Mouse (Mus musculus) cerebellum, adult 18-20 months (tissue): Measurements from ENCODE around the gene Rccd1.

ENCODE experiments used
- DNase-seq, 2 experiments: peaks; one replicate each; pipeline ENCODE4 v3.0.0; 2021

Rccd1 gene

DNA sequence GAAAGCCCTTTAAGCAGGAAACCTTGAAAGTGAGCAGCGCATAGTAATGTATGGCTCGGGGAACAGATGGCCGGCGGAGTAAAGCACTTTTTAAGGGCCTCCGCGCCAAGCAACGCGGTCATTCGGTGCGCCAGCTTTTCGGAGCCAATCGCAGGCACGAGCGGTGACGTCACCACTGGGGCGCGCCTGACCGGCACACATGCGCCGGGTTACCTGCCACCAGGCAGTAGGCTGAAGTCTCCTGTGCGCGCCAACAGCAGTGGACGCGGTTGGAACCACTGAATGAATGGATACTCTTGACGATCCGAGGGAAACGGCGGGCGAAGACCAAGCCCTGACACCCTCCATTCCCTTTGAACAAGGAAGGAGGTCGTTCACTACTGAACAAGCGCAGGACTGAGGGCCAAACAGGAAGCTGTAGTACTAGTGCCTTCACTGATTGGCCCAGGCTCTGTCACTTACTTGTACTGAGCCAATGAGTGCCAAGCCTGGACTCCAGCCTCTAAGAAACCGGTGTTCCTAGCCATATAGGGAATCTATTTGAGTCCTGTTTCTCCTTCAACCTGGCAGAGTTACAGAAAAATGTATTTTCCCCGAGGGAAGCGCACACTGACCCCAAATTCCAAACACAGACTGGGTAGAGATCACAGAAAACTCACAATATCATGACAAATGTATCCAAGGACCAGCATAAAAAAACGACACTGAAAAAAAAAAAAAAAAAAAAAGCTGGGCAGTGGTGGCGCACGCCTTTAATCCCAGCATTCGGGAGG, at the start of gene Rccd1:
Gene Rccd1 (minus strand): TSS at position 412 of the 773 bp plus-strand sequence.
- peak; percentile 96 to 98 for DNase-seq

DNA sequence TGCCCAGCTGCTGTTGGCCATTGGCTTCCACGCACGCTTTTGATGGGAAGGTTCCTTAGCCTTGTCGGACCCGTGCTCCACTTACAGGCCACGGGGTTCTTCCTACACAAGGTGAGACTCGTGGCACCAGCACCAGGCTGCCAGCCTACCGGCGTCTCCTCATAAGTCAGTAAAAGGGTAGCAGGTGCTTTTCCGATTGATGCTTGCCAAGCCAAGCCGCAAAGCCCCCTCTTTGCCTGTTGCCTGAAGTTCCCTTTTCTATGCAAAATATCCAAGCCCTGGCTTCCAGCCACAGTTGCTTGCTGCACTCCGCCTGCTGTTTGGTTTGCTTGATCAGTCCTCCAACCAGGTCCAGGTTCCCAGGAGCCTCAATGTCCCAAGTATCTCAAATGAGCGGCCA, 49.6 kb upstream of the Rccd1 start:
- DNase-seq = no peak

DNA sequence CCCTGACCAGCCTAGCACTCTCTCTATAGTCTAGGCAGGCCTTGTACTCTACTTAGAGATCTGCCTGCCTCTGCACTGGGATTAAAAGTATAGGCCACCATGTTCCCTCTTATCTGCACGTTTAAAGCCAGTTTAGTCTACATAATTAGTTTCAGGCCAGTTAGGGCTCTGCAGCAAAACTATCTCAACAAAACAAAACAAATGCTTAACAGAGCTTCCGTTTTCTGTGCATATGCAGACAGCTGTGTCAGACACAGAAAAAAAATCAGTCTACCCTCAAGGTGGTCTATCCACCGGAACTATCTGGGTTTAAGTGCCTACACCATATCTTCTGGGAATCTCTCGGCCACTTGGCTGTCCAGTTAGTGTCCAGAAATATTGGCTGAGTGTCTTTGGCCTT, 49.1 kb upstream of the Rccd1 start:
- DNase-seq = no peak

DNA sequence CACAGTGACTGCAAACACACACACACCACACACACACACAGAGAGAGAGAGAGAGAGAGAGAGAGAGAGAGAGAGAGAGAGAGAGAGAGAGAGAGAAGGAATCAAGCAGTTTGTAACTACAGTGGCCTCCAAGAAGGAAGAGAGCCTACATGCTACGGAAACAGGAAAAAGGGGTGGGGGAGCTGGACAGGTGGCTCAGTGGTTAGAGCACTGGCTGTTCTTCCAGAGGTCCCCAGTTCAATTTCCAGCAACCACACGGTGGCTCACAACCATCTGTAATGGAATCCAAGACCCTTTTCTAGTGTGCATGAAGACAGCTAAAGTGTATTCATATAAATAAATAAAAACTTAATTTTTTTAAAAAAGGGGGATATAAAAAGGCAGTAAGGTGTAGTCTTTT, 48.4 kb upstream of the Rccd1 start:
- DNase-seq = no peak

DNA sequence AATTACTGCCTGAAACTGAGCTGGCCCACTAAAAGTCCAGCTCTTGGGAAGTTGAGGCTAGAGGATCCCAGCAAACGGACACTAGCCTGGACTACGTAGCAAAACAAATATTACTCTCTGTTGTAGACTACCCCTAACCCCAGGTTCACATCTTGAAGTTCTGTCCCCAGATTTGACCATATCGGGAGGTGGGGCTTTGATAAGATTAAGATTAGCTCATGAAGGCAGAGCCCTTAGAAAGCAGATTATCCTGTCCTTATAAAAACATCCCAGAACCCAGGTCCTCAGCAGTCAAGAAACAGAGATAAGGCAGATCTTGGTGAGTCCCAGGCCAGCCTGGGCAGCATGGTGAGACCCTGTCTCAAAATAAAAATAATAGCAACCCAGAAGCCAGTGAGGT, 47.9 kb upstream of the Rccd1 start:
- no peak for DNase-seq

DNA sequence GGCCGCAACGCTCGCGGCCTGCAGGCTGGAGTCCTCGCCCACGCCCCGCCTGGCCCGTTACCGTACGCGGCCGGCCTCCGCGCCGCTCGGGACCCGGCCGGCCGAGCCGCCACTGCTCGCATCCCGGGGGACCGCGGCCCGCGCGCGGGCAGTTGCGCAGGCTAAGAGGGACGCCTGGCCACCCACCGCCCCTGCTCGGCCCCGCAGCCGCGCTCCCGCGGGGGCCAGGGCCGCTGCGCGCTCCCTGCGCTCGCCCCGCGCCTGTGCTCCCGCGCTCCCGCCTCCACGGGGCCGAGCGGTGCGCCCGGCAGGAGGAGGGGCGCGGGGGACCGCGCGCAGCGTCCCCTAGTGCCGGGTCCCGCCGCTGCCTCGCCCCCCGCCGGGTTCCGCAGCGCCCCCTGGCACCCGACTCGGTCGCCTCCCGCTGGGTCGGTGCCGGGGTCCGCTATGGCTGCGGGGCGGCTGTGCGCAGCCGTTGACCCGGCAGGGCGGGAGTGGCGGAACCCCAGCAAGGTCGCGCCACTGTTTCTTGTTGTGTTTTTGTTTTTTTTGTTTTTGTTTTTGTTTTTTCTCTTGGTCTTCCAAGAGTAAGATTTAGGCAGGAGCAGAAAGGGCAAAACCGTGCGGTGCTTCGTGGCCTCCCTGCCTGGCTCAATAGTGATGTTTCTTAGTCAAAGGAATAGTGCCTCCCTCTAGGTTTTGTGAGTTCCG, 46.9 kb upstream of the Rccd1 start, which contains the start of gene Man2a2:
Gene Man2a2 (minus strand): TSS at position 335 of the 711 bp plus-strand sequence.
- peak; percentile 61 to 86 for DNase-seq

DNA sequence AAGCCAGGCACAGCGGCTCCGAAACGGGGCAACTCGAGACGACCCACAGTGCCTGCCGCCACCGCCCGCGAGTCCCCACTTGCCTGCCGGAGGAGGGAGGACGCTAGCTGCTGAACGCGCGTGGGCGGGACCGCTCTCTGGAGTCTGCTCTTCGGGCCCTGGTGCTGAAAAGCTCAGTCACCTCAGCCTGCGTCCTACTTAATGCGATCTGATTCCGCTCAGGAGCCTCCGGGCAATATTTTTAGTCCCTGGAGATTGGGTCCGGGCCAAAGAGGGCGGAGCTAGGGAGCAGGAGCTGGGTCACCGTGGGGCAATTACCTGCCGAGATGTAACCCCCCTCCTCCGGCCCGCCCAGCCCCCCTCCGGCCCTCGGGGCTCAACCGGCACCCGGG, 46.4 kb upstream of the Rccd1 start:
- DNase-seq = peak; percentile 91 to 92

DNA sequence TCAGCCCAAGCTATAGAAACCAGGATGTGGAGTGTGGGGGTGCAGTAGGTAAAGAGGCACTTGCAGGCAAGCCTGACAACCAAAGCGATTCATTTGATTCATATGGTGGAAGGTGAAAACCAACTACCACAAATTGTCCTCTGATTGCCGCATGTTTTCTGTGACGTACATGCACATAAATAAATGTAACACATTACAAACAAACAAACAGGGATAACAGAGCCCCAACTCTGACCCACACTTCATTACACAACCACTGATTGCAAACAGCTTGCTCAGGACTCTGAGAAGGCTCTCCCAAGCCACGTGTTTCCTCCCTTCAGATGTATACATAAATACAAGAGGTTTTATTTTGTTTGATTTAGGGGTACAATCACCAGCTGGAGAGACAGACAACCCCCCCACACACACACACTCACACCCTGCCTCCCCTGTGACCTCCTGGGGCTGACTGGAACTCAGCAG, 45.7 kb upstream of the Rccd1 start:
- no peak for DNase-seq

DNA sequence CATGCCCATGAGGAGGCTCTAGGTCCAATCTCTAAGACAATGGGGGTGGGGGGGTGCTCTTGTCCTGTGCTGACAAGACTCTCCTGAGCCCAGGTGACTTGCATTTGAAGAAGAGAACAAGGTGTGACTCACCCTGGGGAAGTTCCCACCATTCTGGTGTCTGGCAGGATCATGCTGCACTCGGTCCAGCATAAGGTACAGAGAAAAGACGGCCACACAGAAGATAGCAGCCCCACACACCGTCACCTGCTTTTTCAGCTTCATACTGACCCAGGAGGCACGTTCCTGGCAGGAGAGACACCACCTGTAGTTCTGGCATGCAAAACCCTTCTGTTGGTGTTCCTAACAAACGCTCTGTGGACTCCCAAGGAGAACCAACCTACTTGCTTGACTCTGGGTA, 45.2 kb upstream of the Rccd1 start:
- peak; percentile 60 to 65 for DNase-seq

DNA sequence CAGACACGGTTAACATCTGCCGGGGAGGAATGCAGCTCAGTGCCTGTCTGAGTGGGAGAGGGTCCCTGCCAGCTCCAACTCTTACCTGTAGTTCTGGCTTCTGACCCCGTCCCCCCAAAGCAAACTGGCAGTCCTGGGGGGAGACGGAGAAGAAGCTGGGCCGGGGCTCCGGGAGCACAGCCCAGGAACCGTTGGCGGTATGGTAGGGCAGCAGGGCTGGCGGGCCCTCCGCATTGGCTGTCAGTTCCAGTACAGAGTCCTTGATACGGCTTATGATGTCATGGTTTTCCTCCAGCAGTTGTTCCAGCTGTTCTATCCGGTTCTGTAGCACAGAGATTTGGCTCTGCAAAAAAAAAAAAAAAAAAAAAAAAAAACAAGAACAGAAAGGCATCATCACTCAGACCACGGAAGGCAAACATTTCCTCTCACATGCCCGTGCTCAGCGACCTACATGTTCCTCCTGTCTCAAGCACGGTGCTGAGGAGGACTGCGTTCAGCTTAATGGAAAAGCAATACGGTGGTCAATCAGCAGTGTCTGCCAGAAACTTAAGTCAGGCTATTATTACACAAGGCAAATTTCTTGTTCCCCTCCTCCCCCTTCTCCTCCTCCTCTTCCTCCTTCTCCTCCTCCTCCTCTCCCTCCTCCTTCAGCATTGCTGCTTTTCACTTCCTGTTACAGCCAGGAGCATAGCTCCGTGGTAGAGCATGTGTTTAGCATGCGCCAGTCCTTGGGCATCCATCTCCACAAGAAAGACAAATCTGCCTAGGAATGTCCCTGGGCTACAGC, 44.6 kb upstream of the Rccd1 start:
- no peak for DNase-seq

DNA sequence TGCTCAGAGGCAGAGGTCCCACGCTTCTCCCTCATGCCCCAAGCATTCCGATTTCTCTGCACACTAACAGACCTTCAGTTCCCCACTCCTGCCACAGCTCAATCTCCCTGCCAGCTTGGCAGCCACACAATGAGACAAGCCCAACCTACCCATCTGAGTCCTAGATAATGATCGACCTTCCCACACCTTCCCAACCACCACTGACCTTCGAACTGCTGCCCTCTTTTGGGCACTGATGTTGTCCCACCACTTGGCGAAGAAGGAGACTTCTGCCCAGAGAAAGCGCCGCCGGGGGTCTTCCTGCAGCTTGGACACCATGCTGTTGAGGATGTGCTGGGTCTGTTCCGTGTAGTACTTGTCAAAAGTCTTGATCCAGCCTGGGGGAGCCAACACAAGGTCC, 43.8 kb upstream of the Rccd1 start:
- no peak for DNase-seq

DNA sequence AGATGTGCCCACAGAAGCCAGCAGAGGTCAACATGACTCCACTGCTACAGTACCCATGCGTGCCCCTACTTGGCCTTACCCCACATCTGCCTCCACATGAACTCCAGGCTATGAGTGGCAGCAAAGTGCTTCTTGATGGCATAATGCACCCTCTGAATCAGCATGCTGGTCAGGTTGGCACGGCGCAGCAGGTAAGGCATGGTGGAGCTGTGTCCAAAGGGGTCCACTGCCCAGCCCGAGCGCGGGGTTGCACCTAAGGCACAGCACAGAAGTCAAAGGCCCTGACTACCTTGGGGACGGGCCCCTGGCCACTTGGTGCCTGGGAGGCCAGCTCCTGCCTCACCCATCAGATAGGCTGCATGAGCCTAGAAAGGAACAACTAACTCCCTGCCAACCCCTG, 43.0 kb upstream of the Rccd1 start:
- DNase-seq = no peak

DNA sequence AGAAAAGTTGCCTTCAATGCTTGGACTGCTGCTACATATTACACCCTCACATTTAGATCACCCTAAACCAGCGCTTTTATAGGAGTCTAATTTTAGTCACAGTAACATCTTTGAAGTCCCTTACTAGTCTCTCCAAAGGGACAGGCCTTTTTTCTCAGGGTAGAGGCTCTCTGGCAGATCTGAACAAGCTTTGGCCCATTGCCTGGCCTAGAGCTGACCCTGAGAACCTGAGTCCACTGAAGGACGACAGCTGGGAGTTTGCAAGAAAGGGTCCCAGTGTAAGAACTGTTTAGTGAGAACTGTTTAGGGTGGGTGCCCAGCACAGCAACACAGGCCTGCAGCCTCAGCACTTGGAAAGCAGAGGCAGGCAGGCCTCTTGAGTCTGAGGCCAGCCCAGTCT, 41.5 kb upstream of the Rccd1 start:
- no peak for DNase-seq

DNA sequence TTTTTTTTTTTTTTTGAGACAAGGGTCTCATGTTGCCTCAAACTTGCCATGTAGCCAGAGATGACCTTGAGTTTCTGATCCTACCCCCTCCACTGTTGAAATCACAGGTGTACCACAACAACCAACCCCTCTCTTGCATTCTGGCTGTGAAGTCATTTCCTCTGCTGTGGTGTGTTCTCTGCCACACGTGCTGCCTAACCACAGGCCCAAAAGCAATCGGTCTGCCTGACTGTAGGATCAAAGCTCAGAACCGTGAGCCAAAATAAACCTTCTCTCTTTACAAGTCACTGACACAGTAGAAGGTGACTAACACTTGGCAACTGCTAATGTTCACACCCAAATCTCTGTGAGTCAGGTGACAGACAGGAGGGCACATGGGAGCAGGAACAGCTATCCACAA, 36.2 kb upstream of the Rccd1 start:
- no peak for DNase-seq

DNA sequence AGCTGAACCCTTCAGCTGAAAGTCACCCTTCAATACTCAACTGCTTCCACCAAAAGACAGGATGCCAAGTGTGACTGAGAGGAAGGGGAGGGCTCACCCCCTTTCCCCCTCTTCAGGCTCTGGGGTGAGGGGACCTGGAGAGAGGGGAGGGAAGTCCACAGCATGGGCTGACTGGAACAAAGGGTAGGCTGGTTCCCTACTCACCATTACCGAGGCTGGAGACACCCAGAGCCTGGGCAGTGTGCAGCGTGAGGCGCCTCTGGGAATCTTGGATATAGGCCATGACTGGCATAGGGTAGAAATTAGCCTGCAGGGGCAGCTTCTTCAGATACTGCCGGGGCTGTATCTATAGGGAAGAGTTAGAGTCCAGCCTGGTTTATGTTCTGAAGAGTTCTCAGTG, 33.8 kb upstream of the Rccd1 start:
- no peak for DNase-seq

DNA sequence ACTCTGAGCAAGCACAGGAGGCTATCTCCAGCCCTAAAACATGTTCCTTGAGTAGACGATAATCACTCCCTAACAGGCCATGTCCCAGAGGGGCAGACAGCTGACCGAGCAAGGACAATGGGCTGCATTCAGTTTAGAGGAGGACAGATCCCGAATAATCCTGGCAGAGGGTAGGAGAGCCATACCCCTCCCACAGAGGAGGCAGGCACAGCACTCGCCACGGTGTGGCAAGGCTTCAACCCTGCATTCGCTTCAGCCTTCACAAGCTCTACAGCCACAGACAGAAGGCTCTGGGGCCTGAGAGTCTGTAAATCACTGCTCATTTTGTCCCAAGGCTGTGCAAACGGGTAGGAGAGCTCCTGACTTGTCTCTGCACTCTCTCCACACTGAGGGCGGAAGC, 32.9 kb upstream of the Rccd1 start:
- DNase-seq = peak in 1 of 2 experiments; percentile 32

DNA sequence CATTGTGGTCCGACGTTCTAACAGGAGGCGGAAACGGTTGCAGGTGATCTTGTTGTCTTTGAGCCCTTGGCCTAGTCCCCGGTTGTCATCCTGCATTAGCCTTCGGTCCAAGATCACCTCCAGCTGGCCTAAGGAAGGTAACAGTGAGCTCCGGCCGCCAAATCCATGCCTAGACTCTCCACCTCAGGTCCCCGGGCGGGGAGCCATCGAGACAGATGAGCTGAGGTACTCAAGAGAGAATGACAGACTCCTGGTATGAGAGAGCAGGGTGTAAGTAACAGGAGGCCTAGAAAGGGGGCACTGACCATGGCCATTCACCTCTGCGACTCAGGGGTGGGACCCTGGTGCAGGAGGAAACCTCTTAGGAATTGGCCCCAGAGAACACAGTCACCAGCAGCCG, 32.1 kb upstream of the Rccd1 start:
- DNase-seq = peak; percentile 52 to 55

DNA sequence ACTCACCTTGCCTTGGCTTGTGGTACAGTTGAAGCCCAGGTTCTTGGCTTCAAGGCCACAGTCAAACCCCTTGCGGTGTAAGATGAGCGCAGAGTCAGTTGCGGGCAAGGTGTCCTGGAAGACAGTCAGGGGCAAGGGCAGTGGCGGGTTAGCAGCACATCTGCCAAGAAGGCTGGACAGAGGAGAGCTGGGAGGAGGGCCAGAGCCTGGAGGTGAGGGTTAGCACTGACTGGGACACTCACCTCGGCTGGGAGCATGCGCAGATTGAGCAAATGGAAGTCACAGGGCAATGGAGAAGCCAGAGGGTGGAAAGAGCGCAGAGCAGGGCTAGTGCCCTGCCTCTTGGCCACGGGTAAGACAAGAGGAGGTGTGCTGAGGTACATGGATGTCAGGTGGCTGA, 28.7 kb upstream of the Rccd1 start:
- DNase-seq = no peak

DNA sequence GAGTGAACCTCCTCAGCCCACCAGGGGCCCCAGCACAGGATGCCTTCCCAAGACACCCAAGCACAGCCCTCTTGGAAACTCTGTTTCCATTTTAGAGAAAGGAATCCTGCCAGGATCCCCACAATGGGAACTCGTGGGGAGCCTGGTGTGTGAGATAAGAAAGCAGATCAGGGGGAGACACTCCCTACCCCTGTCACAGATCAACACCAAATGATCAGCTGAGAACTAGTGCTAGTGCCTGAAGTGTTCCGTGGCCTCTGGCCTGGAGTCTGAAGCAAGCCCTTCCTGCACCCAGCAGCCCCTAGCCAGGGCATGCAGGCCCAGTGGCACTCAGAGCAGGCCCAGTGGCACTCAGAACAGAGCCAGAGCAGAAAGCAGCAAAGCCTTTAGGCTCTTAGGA, 26.6 kb upstream of the Rccd1 start:
- DNase-seq = no peak

DNA sequence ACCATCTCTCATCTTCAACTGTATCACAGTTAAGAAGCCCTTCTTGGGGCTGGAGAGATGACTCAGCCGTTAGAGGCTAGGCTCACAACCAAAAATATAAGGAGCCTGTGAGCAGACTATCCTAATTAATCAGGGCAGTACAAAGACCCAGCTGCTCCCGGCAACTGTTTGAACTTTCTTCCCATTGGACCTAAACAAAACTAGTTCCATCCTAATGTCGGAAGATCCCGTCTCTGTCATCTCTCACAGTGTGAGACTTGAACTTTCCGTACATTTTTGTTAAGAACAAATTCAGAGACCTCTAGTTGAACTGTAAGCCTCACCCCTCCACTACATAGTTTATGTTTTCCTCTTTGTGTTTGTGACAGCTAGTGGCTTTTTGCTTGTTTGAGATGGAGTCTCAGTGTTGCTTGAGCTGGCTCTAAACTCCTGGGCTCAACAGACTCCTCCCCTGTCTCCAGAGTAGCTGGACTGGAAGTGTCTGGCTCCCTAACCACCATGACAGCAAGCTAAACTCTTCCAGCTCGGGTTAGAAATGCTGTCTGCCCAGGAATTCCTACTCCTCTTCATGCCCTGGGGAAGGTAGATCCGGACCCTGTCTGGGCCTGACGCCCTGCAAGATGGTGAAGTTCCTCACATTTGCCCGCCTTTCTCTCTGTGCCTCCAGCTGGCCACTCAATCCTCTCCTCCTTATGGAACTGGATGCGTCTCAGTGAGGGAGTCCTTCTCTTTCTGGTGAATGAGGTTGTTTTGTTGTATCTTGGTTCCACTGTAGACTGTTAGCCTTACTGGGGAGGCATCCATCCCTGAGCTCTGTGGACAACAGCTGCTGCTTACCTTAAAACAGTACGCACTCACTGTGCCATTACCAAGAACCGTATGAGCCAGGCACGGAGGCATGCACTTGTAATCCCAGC, 23.7 kb upstream of the Rccd1 start:
- DNase-seq = no peak

DNA sequence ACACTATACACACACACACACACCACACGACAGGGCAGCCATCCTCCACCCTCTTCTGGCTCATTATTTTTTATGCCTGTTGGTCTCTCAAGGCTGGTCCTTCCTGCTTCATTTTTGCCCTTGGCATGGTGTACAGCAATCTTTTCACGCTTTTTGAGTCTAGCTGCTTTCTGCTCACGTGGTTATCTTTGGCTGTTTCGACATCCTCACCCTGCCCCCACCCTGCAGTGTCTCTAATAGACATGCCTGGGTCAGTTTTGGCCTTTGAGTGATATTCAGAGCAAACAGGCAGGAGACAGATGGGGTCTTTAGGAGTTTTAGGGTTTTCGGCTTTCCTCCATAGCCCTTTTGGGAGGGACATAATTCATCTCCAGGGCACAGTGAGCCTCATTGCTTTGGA, 22.6 kb upstream of the Rccd1 start:
- DNase-seq = no peak

DNA sequence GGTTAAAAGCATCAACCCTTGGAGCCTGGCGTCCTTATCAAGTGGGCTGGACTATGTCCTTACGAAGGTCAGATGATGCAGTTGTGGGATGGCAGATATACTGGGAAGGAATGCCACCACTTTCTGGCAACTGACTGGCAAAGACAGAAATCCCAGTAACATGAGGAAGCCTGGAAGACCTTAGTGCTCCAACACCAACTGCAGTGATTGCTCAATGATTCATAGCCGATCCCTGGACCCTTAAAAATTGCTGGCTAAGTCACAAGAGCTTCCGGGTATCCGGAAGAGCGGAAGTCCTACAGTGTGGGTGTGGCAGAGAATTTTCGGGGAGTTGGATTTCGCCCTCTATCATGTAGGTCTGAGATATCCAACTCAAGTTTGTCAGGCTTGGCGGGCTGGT, 21.9 kb upstream of the Rccd1 start:
- DNase-seq = no peak
